Mouse (Mus musculus): ENCODE measurements around the gene Aqp6. TPM values are rescaled to one million over a fixed set of nuclear protein-coding genes. Genes with fewer than 3 reads are reported as not detected.

Aqp6 gene
- polyA plus RNA-seq, 1 experiment from 2014 or later, result not detected

DNA sequence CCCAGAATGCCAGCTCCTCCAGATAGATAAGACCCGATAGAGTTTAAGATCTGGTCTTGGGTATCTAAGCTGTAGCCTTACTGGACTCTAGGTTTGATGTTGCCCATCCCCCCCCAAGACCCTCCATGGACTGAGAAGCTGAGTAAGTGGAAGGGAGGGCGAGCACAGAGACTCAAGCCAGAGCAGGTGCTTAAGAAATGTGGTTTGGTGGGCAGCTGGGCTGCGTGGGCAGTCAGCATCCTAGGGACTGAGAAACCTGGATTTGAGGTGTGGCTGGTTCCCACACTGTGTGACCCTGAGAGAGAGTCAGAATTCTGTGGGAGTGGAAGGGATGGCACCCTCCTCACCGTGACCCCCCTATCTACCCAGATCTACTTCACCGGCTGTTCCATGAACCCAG, 8.3 kb upstream of the Aqp6 start:
- Histone ChIP-seq H3K27ac (ENCODE audit: low read depth) (no peak overlapping the region), H3K4me3 (ENCODE audit: low read depth, low read length) (no peak overlapping the region), H3K27me3 (replicated peaks; ENCODE audit: control insufficient read depth, insufficient read depth, low read length) (peaks cover 91% of the 10 kb centered on the region), H3K4me2 (ENCODE audit: low read length) (no peak overlapping the region), H3K9me3 (ENCODE audit: control insufficient read depth, low read length) (no peaks in the 10 kb centered on the region), H3K4me1 (replicated peaks; ENCODE audit: control insufficient read depth, insufficient read depth, low read length) (no peaks in the 10 kb centered on the region; the same call in 1 of the 2 replicates), H3K9ac (ENCODE audit: low read length) (no peak overlapping the region), H3K36me3 (ENCODE audit: control insufficient read depth, insufficient read depth, low read length) (no peaks in the 10 kb centered on the region)
- DNase-seq (ENCODE audit: low spot score) (no peak), ATAC-seq (replicated peaks; ENCODE audit: low FRiP score, low TSS enrichment, low read depth) (no peak)
- WGBS, result 81% methylated on average over 5 of the region's 5 CpGs

DNA sequence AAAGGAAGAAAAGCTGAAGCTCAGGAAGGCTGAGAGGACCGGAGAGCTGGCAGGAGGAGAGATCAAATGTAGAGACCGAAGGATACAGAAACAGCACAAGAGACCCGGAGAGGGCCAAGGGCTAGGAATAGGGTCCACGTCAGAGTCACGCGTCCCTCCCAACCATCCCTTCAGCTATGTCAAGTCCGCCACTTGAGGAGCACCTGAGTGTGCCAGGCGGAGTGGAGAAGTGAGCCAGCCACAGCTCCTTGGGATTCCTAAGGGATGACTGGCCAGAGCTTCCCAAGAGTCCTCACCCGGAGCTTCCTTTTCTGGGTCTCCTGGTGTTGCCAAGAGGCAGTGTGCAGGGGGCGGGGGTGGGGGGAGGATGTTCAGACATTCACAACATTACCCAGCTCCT, 6.2 kb upstream of the Aqp6 start:
- Histone ChIP-seq H3K9me3 (ENCODE audit: control insufficient read depth, low read length) (no peaks in the 10 kb centered on the region), H3K9ac (ENCODE audit: low read length) (no peak overlapping the region), H3K27me3 (replicated peaks; ENCODE audit: control insufficient read depth, insufficient read depth, low read length) (peaks cover 77% of the 10 kb centered on the region), H3K4me2 (ENCODE audit: low read length) (no peak overlapping the region), H3K4me1 (replicated peaks; ENCODE audit: control insufficient read depth, insufficient read depth, low read length) (peaks cover 1% of the 10 kb centered on the region; the same call in 1 of the 2 replicates), H3K27ac (ENCODE audit: low read depth) (no peak overlapping the region), H3K4me3 (ENCODE audit: low read depth, low read length) (no peak overlapping the region), H3K36me3 (ENCODE audit: control insufficient read depth, insufficient read depth, low read length) (no peaks in the 10 kb centered on the region)
- 79% methylated on average over 10 of the region's 10 CpGs for WGBS
- DNase-seq (ENCODE audit: low spot score) (no peak), ATAC-seq (replicated peaks; ENCODE audit: low FRiP score, low TSS enrichment, low read depth) (no peak)

DNA sequence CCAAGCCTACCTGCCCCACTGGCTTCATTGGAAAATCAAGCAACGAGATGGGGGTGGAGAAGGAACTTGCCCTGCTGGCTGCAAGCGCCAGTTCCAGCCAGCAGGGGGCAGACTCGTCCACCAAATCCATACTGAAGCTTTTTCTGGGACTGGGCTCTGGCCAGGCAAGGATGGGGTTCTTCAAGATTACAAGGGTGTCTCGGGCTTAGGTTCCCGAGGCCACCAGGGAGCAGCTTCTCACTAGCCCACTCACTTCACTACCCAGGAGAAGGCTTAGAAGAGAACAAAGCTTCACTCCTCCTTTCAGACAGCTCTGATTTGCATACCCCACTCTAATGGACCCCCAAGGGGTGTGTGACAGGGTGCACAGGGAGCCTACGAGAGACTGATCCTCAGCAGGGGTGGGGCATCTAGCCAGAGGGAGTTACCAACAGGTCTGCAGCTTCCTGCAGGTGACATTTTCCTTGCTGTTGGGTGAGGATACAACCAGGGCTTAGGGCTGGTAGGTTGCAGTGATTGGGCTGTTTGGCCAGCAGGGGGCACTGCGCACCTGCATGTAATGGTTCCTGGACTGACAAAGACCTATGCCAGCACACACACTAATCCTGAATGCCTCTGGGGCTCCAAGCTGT, 5.0 kb upstream of the Aqp6 start:
- WGBS, result under 1% methylated on average over 7 of the region's 7 CpGs
- ATAC-seq (replicated peaks; ENCODE audit: low FRiP score, low TSS enrichment, low read depth), result peak; percentile 80

DNA sequence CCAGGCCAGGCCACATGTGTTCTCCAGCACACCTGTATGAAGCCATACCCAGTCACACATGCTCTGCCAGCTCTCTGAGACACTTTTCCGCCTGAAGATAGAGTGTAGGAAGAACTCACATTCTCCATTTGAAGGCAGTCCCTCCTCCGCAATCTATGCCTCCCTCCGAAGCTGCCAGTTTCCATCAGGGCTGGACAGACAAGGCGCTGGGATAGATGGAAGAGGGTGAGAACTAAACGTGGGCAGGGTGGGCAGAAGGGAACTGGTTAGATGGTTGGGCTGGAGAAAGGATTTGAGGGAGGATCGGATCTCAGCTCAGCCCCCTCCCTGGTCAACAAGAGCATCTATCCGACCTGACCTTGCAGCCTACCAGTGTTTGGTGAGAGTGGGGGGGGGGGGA, 4.4 kb upstream of the Aqp6 start:
- 0 out of 2 replicates have a peak, but pooled peaks cover 4% of the 10 kb centered on the region for H3K4me1 ChIP-seq (replicated peaks; ENCODE audit: control insufficient read depth, insufficient read depth, low read length)
- DNase-seq (ENCODE audit: low spot score) (no peak), ATAC-seq (replicated peaks; ENCODE audit: low FRiP score, low TSS enrichment, low read depth) (no peak; the same call in 1 of the 2 replicates)
- no peak overlapping the region for H3K4me2 ChIP-seq (ENCODE audit: low read length)
- 59% methylated on average over 7 of the region's 7 CpGs for WGBS
- H3K9me3 ChIP-seq (ENCODE audit: control insufficient read depth, low read length), result no peaks in the 10 kb centered on the region
- H3K27me3 ChIP-seq (replicated peaks; ENCODE audit: control insufficient read depth, insufficient read depth, low read length), result peaks cover 71% of the 10 kb centered on the region
- no peak overlapping the region for H3K27ac ChIP-seq (ENCODE audit: low read depth)
- H3K36me3 ChIP-seq (ENCODE audit: control insufficient read depth, insufficient read depth, low read length), result no peaks in the 10 kb centered on the region
- H3K4me3 ChIP-seq (ENCODE audit: low read depth, low read length), result no peak overlapping the region
- H3K9ac ChIP-seq (ENCODE audit: low read length), result no peak overlapping the region

More for the DNA sequence above, 5.0 kb upstream of the Aqp6 start:
- Histone ChIP-seq H3K4me2 (ENCODE audit: low read length) (no peak overlapping the region), H3K36me3 (ENCODE audit: control insufficient read depth, insufficient read depth, low read length) (no peaks in the 10 kb centered on the region), H3K9ac (ENCODE audit: low read length) (no peak overlapping the region), H3K27me3 (replicated peaks; ENCODE audit: control insufficient read depth, insufficient read depth, low read length) (peaks cover 77% of the 10 kb centered on the region), H3K4me3 (ENCODE audit: low read depth, low read length) (no peak overlapping the region), H3K4me1 (replicated peaks; ENCODE audit: control insufficient read depth, insufficient read depth, low read length) (0 out of 2 replicates have a peak, but pooled peaks cover 4% of the 10 kb centered on the region), H3K27ac (ENCODE audit: low read depth) (no peak overlapping the region), H3K9me3 (ENCODE audit: control insufficient read depth, low read length) (no peaks in the 10 kb centered on the region)
- peak; percentile 94 for DNase-seq (ENCODE audit: low spot score)

DNA sequence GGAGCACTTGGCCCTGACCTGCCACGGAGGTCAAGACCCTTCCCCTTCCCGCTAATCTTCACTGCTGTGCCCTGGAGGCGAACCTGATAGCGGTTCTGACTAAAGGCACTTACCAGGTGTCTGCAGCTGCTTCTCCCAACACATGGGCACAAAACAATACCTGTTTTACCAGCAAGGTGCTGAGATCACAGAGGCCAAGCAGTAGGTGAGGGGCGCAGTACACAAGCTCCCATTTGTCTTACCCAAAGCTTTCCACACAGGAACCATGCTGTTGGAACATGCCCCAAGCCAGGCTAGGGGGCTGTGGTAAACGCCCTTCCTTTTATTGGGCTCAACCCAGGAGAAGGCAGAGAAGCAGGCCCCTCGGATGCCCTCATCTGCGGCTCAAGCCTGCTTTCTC, 3.6 kb upstream of the Aqp6 start:
- Histone ChIP-seq H3K27ac (ENCODE audit: low read depth) (no peak overlapping the region), H3K4me2 (ENCODE audit: low read length) (no peak overlapping the region), H3K36me3 (ENCODE audit: control insufficient read depth, insufficient read depth, low read length) (no peaks in the 10 kb centered on the region), H3K9me3 (ENCODE audit: control insufficient read depth, low read length) (no peaks in the 10 kb centered on the region), H3K4me3 (ENCODE audit: low read depth, low read length) (no peak overlapping the region), H3K27me3 (replicated peaks; ENCODE audit: control insufficient read depth, insufficient read depth, low read length) (peaks cover 63% of the 10 kb centered on the region), H3K9ac (ENCODE audit: low read length) (no peak overlapping the region), H3K4me1 (replicated peaks; ENCODE audit: control insufficient read depth, insufficient read depth, low read length) (0 out of 2 replicates have a peak, but pooled peaks cover 4% of the 10 kb centered on the region)
- WGBS, result 50% methylated on average over 8 of the region's 8 CpGs
- no peak for DNase-seq (ENCODE audit: low spot score)
- no peak for ATAC-seq (replicated peaks; ENCODE audit: low FRiP score, low TSS enrichment, low read depth)

DNA sequence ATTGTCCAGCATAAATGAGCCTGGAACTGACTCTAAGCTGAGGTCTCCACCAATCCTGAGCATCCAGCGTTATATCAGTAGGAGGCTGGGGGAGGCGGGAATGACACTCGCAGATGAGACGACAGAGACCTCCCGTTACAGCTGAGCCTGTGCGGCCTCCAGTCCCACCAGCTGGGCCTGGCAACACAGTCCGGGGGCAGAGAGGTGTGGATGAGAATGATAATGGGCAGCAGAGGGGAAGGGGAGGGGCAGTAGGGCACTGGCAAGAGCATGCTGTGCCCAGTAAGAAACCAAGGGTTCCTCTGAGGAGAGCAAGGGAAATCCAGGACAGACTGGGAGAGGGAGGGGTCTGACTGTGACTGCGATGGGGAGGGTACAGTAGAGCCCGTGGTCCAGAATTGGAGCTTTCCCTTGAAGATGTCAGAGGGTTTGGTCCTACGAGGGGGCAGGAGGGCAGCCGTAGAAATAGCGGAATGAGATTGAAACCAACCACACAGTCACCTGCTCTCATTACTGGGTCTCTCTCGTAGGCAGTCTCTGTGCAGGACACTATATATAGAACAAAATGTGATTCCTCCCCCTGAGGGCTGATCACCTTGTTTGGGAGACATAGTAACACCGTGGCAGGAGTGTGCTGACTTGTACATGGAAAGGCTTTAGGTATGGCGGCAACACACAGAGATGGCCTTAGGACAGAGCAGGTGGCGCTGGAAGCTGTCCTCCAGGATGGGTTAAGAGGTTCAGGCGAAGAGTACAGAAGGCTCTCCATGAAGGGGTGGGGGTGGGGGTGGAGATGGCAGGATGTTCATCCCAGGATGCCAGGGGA, 1.7 kb upstream of the Aqp6 start:
- no peak for DNase-seq (ENCODE audit: low spot score)
- Histone ChIP-seq H3K9me3 (ENCODE audit: control insufficient read depth, low read length) (no peaks in the 10 kb centered on the region), H3K9ac (ENCODE audit: low read length) (no peak overlapping the region), H3K4me1 (replicated peaks; ENCODE audit: control insufficient read depth, insufficient read depth, low read length) (0 out of 2 replicates have a peak, but pooled peaks cover 4% of the 10 kb centered on the region), H3K4me2 (ENCODE audit: low read length) (no peak overlapping the region), H3K36me3 (ENCODE audit: control insufficient read depth, insufficient read depth, low read length) (no peaks in the 10 kb centered on the region), H3K27me3 (replicated peaks; ENCODE audit: control insufficient read depth, insufficient read depth, low read length) (peaks cover 45% of the 10 kb centered on the region), H3K4me3 (ENCODE audit: low read depth, low read length) (no peak overlapping the region), H3K27ac (ENCODE audit: low read depth) (no peak overlapping the region)
- 53% methylated on average over 17 of the region's 17 CpGs for WGBS
- no peak for ATAC-seq (replicated peaks; ENCODE audit: low FRiP score, low TSS enrichment, low read depth)

DNA sequence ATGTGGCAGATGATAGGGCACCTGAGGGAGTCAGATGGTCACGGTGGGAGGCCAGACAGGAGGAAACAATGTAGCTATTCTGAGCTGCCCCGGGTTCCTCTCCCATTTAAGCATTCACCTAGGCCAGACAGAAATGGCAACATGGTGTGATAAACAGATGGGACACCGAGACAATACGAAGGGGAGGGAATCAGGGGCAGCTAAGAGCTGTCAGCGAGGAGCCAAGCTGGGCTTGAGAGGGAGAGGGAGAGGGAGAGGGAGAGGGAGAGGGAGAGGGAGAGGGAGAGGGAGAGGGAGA, 572 bp downstream of the Aqp6 start:
- WGBS, result 44% methylated on average over 5 of the region's 5 CpGs
- no peak overlapping the region for H3K27ac ChIP-seq (ENCODE audit: low read depth)
- H3K4me2 ChIP-seq (ENCODE audit: low read length), result no peak overlapping the region
- no peaks in the 10 kb centered on the region for H3K9me3 ChIP-seq (ENCODE audit: control insufficient read depth, low read length)
- H3K36me3 ChIP-seq (ENCODE audit: control insufficient read depth, insufficient read depth, low read length), result no peaks in the 10 kb centered on the region
- no peak for DNase-seq (ENCODE audit: low spot score)
- no peak overlapping the region for H3K9ac ChIP-seq (ENCODE audit: low read length)
- 0 out of 2 replicates have a peak, but pooled peaks cover 8% of the 10 kb centered on the region for H3K4me1 ChIP-seq (replicated peaks; ENCODE audit: control insufficient read depth, insufficient read depth, low read length)
- peaks cover 30% of the 10 kb centered on the region for H3K27me3 ChIP-seq (replicated peaks; ENCODE audit: control insufficient read depth, insufficient read depth, low read length)
- ATAC-seq (replicated peaks; ENCODE audit: low FRiP score, low TSS enrichment, low read depth), result no peak
- no peak overlapping the region for H3K4me3 ChIP-seq (ENCODE audit: low read depth, low read length)

DNA sequence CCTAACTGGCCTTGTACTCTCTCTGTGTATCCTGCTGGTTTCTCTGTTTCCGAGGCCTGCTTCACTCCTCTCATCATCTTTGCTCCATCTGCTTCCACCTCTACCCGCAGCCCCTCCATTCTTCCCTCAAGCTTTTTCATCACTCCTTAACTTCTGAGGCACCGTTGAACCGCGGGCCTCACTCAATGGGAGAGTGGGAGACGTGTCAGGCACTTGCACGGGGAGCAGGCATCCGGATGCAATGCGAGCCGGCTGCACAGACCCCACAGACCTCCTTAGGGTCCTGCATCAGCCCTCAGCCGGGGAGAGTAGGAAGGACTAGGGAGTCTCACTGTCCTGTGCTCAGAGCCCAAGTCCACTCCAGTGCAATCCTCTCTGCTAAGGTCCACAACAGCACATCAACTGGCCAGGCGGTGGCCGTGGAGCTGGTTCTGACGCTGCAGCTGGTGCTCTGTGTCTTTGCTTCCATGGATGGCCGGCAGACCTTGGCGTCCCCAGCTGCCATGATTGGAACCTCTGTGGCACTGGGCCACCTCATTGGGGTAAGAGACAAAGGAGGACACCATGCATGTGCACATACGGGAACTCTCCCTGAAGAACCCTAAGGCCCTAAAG, 1.1 kb downstream of the Aqp6 start:
- H3K27ac ChIP-seq (ENCODE audit: low read depth), result no peak overlapping the region
- peaks cover 12% of the 10 kb centered on the region for H3K4me1 ChIP-seq (replicated peaks; ENCODE audit: control insufficient read depth, insufficient read depth, low read length)
- no peaks in the 10 kb centered on the region for H3K36me3 ChIP-seq (ENCODE audit: control insufficient read depth, insufficient read depth, low read length)
- ATAC-seq (replicated peaks; ENCODE audit: low FRiP score, low TSS enrichment, low read depth) (no peak), DNase-seq (ENCODE audit: low spot score) (no peak)
- H3K9me3 ChIP-seq (ENCODE audit: control insufficient read depth, low read length), result no peaks in the 10 kb centered on the region
- WGBS, result 85% methylated on average over 17 of the region's 17 CpGs
- no peak overlapping the region for H3K9ac ChIP-seq (ENCODE audit: low read length)
- no peak overlapping the region for H3K4me3 ChIP-seq (ENCODE audit: low read depth, low read length)
- no peak overlapping the region for H3K4me2 ChIP-seq (ENCODE audit: low read length)
- H3K27me3 ChIP-seq (replicated peaks; ENCODE audit: control insufficient read depth, insufficient read depth, low read length), result peaks cover 25% of the 10 kb centered on the region

Measured in intestine, embryonic 14.5 days (tissue).